Mouse (Mus musculus) lung, postnatal 14 days (tissue): ENCODE measurements around the gene Tns4.

ENCODE experiments used
- DNase-seq: peaks from one replicate; pipeline ENCODE4 v3.0.0; 2021

Tns4 gene

DNA sequence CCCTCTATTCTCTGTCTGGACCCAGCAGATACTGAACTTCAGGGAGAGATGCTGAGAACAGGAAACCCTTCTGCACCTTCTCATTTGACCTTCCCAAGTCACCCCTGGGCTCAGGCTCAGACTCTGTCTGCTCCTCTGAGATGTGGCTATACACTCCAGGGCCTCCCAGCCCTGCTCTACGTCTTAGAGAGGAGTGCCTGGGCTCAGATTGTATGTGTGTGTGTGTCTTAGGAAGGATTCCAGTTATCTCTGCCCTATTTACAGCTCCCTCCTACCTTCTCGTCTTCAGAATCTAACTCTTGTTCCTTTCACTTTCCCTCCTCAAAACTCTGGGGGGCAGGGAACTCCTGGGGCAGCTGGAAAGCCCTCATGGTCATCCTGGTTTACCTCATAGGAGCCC is 620 bp downstream of the Tns4 start:
- no peak for DNase-seq

DNA sequence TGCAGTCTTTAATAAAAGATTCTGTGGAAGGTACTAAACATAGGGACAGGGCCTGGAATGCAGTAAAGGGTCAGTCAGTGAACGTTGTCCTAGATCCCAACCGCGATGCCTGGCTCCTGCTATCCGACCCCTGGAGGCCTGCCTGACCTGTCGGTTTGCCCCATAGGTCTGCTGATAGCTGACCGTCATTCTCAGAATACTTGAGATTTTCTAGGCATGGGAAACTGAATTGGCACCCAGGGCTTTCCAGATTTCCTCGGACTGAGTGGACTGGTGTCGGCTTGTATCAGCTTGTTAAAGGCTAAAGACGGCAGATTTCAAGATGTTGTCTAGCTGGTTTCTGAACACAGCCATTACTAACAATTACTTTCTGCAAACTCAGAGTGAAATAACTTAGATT is 4.7 kb downstream of the Tns4 start:
- DNase-seq = no peak

DNA sequence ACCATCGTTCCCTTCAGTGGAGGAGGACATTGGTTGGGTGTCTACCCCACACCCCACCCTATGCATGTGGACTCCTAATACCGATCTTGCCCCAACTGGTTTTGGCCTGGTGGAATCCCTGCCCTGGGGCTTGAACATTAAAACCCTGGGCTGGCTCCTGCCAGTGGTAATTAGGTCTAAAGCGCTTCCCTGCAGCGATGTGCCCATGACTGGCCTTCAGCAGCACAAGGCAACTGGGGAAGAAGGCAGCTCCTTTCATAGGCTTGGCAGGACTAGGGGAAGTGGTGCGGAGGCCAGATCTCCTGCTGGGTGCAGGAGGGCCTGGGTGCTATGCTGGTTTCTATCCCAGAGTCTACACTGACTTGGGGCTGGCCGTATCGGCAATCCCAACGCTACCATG is 5.6 kb downstream of the Tns4 start:
- DNase-seq = no peak

DNA sequence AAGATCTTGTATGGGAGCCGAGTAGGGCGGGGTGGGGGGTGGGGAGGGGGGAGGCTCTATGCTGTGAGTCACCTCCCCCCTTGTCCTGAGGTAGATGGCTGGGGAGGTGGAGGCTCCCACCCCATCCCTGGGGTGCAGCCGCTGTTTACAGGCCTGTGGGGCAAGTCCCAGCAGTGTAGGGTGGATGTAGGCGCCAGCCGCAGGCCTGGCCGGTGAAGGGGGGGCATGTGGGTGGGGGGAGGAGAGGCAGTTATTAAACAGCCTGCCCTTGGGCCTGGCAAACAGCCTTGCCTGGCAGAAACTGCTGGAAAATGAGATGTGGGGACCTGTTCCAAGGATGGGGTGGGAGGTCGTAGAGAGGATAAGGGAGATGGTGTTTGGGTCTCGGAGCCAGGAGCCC is 7.0 kb downstream of the Tns4 start:
- peak; percentile 20 for DNase-seq

DNA sequence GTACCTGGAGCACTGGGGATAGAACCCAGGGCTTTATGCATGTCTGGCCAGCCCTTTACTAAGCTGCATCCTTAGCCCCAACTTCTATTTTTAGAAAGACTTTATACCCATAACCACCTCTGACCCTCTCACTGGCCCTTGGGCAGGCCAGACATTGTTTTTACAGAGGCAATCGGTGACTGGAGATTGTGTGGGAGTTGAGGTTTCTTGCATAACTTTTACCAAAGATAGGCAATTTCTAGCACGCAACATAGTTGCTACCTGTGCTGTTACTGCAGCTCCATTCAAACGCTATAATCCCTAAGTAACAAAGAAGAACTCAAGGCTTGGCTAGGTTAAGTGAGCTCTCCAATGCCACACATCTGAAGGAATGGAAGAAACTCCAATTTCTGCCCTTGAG is 7.5 kb downstream of the Tns4 start:
- DNase-seq = no peak

DNA sequence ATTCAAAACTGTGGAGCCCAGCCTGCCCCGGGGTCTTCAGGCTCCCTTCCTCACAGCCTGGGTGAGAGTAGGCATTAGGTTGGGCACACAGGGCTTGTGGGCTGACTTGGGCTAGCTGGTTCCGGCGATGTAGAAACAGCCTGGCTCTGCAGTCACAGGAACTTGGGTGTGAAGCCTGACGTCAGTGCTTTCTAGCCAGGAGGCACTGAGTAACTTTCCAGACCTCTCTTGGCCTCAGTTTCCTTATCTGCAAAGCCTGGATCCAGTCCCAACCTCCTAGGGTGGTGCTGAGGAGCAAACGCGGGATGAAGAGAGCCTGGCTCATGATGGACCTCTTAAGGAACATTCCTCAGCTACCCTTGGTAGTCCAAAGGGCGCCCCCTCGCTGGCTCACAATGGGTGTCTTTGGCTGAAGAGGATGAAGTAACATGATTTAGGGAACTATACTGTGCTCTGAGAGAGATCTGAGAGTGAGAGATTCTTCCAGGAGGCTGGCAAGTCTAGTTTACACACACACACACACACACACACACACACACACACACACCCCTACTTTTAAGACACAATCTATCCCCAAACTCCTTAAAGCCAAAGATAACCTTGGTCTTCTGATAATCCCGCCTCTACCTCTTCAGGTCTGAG is 8.1 kb downstream of the Tns4 start:
- DNase-seq = no peak

DNA sequence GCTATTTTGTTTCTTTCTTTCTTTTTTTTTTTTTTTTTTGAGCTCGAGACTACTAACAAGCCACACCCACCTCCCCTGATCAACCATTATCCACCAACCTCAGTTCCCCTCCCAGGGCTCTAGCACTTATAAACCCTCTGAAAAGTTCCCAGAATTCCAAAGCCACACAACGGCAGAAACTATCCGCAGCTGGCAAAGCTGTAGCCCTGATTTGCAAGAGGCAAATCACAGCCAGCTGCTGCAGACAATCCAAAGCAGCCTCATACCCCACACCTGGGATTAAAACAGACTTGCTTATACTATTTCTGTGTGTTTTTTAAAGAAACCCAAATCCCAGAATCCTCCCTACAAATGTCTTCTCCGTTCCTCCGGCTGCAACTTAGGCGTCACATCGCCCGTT is 11.2 kb downstream of the Tns4 start:
- no peak for DNase-seq

DNA sequence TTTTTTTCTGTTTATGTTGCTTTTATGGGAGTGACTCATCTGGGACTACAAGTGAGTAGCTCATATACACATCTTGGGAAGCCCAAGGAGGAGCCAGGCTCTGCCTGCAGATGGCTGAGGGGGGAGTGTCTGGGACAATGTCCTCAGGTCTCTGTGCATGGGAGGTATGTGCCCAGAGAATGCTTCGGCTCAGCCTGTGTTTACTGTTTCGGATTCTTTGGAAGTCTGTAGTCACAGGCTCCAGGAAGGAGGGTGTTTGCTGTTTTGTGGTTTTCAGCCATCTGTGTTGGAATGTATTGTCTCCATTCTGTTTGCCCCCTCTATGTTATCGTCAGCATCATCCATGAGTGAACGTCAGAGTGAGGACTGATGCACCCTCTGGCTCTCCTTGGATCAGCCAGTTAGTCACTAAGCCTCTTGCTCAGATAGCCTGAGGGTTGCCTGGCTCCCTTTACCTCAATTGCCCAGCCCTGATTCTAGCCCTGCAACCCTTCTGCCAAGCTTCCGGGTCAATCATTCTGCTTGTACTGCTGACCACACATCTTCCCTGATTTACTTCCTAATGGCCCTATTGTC is 12.3 kb downstream of the Tns4 start:
- DNase-seq = no peak

DNA sequence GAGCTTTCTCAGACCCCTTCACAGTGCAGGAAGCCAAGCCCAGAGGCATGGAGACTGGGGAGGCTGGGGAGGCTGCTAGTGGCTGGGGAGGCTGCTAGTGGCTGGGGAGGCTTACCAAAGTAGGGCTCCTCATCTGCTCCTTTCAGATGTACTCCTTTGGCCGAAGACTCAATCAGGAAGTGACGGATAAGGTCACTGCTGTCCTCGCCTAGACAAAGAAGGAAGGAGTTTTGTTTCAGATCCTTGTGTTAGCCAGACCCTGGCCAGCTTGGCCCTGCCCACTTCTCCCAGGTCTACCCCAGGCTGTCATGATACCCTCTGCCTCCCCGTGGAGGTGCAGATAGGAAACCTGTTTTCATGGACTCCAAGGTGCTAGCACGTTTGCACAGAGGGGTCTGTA is 15.3 kb downstream of the Tns4 start:
- no peak for DNase-seq

DNA sequence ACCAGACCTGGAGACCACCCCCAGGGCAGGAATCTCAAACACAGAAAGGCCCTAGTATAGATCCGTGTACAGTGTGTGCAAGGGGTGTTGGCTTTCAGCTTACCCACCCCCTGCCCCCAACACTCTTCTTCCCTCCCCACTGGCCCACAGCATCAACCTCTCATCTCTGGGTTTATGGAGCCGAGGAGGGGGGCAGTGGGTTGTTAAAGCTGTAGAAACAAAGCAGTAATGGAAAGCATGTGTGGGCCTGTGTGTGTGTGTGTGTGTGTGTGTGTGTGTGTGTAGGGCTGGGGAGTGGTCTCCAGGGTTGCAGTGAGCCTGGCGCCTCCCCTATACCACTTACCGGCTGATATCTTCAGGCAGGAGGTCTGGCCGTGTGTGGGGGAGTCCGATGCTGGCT is 17.2 kb downstream of the Tns4 start:
- DNase-seq = no peak

DNA sequence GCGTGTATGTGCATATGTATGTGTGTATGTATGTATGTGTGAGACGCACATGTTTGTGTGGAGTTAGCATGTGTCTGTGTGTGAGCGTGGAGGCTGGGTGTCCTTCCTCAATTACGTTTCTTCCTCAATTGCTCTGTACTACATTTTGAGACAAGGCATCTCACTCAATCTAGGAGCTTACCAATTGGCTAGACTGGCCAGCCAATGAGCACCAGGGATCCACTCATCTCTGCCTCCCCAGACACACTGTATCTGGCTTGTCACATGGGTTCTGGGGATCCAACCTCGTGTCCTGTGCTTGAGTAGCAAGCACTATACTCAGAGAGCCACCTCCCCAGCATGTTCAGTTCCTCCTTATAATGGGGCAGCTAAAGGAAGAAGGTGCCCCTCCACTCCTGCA is 20.7 kb downstream of the Tns4 start:
- no peak for DNase-seq

DNA sequence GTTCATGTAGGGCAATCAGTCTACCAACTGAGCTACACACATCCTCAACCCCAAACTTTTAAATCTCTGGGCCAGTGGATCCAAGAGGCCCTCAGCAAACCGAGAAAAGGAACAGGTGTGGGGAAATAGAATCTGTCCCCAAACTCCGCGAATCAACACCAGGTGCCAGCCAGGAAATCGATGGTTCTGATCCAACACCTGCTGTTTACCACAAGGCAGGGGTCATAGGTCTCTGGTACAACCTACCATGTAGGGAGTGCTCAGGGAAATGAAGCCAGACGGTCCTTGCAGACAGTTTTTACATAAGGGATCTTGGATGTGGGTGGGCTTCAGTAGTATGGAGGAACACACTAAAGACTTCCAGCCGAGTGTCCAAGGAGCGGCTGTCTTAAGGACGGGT is 21.5 kb downstream of the Tns4 start:
- DNase-seq = no peak

DNA sequence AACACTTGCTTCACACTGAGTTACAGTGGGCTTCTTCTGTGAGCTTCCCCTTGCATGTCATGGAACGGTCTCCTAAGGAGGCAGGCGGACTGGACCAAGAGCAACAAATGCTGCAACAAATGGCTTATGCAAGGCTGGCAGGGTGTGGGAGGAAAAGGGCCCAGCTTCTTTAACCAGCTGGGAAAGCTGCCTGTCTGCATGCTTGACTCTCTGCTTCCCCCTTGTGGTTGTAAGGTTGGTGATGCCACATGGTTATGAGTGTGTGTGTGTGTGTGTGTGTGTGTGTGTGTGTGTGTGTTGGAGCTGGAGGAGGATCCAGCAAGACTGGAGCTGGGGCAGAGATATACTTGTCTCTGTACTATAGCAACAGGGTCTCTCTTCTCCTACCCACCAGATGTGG is 23.1 kb downstream of the Tns4 start:
- DNase-seq = peak; percentile 88

DNA sequence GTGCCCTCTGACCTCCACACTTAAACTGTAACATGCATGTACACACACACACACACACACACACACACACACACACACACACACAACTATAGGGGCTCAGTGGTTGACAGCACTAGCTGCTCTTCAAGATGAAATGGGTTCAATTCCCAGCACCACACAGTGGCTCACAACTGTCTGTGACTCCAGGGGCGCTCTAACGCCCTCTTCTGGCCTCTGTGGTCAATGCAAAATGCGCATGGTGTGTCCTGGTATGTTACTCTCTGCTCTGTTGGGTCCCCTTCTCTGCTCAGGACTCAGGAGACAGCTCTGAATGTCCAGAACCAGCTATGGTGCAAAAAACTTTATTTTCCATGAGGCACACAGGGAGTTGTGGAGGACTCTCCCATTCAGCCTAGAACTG is 23.8 kb downstream of the Tns4 start:
- DNase-seq = no peak

DNA sequence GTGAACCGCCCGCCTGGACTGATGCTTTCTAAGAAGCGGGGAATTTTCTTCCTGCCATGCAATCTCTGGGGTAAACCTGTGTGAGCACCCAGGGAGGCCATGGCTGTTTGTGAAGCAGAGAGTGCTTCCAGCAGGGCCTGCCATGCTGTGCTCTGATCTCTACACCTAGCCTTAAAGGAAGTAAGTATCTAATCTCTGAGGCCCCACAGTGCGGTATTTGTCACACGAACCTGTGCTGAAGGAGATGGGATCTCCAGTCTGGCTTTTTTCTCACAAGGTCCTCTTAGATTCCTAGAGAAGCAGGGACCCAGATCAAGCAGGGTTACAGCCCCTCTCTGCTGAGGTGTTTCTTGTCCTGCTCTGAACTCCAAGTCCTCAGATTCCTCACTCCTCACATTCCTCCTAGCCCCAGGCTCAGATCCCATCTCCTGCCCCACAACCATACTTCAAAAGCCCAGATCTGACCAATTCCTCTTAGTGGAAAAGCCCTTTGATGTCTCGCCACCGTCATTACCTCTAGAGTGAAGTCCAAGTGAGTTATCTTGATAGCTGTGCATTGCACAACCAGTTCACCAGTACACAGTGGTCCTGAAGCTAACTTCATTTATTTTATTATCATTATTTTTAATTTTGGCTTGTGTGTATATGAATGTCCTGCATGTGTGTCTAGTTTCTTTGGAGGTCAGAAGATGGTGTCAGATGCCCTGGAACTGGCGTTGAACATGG is 25.5 kb downstream of the Tns4 start:
- no peak for DNase-seq

DNA sequence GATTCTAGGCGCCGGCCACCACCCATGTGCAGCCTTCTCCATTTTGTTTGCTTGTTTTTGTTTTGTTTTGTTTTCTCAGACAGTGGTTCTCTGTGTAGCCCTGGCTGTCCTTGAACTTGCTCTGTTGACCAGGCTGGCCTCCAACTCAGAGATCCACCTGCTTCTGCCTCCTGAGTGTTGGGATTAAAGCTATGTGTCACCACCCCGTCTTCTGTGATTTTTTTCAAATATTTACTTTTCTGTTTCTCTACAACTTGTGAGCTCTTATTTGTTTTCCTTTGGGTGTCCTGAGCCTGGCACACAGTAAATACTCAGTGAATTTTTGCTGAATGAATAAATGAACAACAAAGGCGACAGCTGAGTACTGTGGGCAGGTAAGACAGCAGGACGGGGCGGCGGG is 26.4 kb downstream of the Tns4 start:
- DNase-seq = no peak

DNA sequence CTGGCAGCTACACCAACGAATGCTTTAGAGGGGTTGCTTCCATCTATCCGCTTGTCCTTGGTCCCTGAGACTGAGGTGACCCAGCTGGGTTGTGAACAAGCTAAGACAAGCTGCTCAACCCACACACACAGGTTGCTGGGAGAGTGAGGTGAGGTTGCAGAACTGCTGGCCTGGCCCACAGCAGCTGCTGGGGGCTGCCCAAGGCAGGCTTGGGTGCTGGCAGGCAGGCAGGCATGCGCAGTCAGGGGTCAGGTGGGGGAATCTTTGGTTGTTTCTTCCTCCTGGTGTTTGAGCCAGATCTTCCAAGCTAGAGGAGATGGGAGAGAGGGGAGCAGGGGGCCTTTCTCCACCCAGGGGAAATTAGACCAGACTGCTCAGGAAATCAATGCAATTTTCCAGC is 28.7 kb downstream of the Tns4 start:
- peak; percentile 43 for DNase-seq

DNA sequence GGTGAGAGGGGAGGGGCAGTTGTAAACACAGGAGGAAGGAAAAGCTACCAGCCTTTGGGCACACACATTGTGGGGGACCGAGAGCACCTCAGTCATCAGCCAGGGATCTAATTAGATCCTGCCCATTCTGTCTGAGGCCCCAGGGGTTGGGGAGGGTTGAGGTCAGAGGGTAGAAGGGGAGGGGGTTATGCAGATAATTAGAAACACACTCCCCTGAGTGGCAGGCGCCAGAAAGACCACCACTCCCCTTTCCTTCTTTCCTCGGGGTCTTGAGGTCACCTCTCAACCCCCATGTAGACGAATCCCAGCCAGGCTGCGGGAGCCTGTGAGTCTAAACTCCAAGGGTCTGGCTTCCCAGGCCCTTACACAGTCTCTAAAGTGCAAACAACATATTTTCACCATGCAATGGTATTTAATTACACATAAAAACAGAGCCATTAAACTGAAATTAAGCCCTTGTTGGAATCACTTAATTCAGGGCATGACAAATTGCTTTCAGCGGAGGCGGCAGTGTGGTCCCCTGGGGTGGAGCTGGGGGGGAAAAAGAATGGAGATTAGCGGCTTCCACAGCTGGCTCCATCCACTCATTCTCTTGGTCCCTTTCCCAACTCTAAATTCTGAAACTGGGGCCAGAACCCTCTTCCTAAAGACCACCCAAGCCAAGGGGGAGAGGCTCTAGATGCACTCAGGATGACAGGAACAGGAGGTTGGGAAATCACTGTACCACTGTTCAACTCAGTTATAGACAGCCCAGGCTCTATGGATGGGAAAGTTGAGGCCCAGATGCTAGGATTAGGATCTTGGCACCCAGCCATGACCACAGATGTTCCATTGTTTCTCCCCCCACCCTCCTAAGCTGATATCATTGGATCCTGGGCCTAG is 33.3 kb downstream of the Tns4 start:
- no peak for DNase-seq

DNA sequence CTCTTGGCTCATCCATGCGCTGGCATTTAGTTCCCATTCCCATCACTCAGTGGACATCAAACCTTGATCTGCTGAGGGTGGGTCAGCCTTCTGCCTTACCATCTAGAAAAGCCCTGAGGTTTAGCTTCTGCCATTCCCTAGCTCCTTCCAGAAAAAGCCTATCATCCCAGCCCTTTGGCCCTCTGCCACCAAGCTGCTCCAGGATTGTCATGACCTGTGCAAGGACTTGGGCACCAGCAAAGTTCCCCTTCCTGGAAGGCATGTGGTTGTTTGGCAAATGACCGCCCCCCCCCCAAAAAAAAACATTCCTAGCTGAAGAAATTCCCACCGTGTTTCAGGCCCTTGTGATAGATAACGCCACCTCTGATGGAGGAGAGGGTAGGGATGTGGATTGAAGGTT is 34.0 kb downstream of the Tns4 start:
- DNase-seq = no peak

DNA sequence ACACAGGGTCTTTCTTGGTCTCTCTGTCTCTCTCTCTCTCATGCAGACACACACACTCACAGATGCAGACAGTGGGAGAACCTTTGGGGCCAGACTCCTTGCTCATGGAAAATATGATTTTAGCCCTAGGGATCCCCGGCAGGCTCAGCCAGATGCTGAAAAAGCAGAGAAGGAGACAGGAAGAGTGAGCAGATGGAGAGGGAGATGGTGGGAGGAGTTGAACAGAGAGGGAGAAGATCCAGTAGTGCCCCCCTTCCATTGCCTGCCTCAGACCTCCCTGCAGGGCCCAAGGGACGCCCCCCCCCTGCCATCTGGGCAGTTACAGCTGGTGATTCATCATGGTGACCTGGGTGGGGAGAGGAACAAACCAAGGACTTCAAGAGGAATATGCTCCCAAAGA is 41.5 kb downstream of the Tns4 start:
- DNase-seq = no peak

DNA sequence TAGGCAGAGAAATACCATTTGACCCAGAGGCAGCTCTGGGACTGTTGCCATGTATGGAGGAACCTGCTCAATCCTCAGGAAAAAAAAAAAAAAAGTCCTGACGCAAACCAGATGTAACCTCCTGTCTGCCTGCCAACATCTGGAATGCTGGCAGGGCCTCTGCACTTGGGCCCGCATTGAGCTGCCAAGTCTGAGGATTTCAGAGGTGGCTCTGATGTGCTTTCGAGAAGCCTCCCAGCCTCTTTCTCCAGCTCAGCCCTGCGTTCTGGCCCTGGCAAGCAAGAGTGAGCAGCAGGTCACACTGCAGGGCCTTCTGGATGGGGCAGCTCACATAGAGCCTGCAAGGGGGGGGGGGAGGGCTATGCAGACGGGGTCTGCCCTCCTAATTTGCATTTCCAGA is 42.0 kb downstream of the Tns4 start:
- DNase-seq = peak; percentile 75

DNA sequence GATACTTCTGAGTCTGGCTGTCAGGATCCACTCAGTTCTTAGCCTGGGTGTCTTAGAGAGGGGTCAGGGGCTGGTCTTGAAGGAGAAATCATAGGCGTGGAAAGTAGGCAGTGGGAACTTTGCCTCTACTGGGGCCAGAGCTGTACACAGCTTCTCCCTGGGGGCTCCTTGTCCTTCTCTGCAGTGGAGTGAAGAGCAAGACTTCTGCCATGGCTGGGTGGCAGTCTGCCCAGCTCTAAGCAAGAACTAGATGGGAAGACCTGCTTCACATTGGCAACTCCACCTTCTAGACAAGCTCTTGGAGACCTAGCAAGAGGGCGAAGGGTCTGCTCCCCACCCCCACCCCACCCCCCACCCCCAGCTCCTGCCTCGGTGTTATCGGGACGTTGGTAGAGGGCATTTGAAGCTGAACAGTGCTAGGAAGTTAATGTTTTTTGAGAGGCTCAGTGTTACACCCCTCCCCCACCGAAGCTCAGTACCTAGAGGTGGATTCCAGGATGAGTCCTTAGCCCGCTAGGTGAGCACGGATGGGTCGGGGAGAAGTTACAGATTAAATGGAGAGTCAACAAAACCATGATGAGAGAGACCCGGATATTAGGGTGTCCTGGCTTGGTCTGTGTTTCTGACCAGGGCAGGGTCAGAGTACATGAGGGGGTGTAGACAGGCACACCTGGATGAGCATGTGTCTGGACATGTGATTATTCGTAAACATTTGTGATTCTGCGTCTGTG is 43.8 kb downstream of the Tns4 start:
- no peak for DNase-seq

DNA sequence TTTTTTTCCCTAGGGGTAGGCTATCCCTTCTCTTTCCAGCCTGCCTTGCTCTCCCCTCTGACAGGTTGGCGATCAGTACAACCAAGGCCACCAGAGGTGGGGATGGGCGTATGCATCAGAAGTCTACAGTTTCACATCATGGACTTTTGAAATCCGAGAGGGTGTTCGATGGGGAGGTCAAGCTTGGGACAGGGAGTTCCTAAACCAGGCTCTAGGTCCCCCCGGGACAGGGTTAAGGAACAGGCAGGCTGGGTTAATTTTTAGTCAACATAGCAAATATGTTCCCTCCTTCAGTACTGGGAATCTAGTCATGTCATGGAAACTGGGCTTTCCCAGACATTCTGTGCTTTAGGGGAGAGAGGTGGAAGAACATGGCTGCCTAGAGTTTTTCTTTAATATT is 44.8 kb downstream of the Tns4 start:
- no peak for DNase-seq
